Mouse (Mus musculus) testis, adult 2 months (tissue): ENCODE data around the gene Nrg4. TPM values are rescaled to one million over a fixed set of nuclear protein-coding genes. Genes with fewer than 3 reads are reported as not detected.
"Not testable (repeated sequence)": the region's sequence is repeated elsewhere in the genome, so short reads cannot be mapped to it uniquely, and the experiment has no call there.

ENCODE experiments used
- H3K27ac ChIP-seq: fragments of 200-500 bp; 2 replicates; pipeline ENCODE4 v1.5.1; 2012; ENCODE audit warnings: low read depth, low read length; ENCODE audit not compliant: control insufficient read depth, insufficient read depth
- H3K27me3 ChIP-seq: fragments of 200-500 bp; 2 replicates; pipeline ENCODE4 v1.6.1; 2012; ENCODE audit warnings: mild to moderate bottlenecking, low read length, moderate library complexity; ENCODE audit not compliant: control insufficient read depth, insufficient read depth
- H3K36me3 ChIP-seq: fragments of 200-500 bp; 2 replicates; pipeline ENCODE4 v1.6.1; 2012; ENCODE audit warnings: mild to moderate bottlenecking, low read length; ENCODE audit not compliant: control insufficient read depth, insufficient read depth
- H3K4me1 ChIP-seq: fragments of 200-500 bp; 2 replicates; pipeline ENCODE4 v1.6.1; 2012; ENCODE audit warnings: low read length; ENCODE audit not compliant: control insufficient read depth, insufficient read depth
- H3K4me3 ChIP-seq: fragments of 200-500 bp; 2 replicates; pipeline ENCODE4 v1.5.1; 2012; ENCODE audit warnings: low read depth, mild to moderate bottlenecking, low read length, moderate library complexity, mixed read lengths; ENCODE audit not compliant: control insufficient read depth
- CTCF ChIP-seq: fragments of 200-500 bp; IDR thresholded peaks from 2 replicates; pipeline ENCODE4 v1.5.1; 2012; ENCODE audit warnings: low read depth, mild to moderate bottlenecking, inconsistent platforms, low read length, moderate library complexity; ENCODE audit not compliant: control insufficient read depth, insufficient read depth, insufficient replicate concordance
- POLR2A ChIP-seq: fragments of 200-500 bp; IDR thresholded peaks from 2 replicates; pipeline ENCODE4 v1.6.1; 2012; ENCODE audit warnings: low read depth, mild to moderate bottlenecking, inconsistent platforms, low read length, moderate library complexity; ENCODE audit not compliant: control insufficient read depth
- polyA plus RNA-seq: library from polyadenylated mRNA; depleted of rRNA; stranded (reverse); fragments of >200 nt; gene quantifications from 2 replicates; pipeline ENCODE4 v1.2.3, GENCODE M21; 2012

The Nrg4 gene
- polyA plus RNA-seq, 1 experiment: 0.85 TPM

GRCm38 (mm10) chr9:55259741-55260140, 66.9 kb downstream of the Nrg4 start:
- no peaks in the 10 kb centered on the region for H3K27me3 ChIP-seq
- no peak overlapping the region for H3K27ac ChIP-seq
- no peak overlapping the region for H3K4me3 ChIP-seq
- H3K4me1 ChIP-seq: no peaks in the 10 kb centered on the region
- TF ChIP-seq CTCF (no peak), POLR2A (no peak)
- no peaks in the 10 kb centered on the region for H3K36me3 ChIP-seq

GRCm38 (mm10) chr9:55257105-55257504, 69.5 kb downstream of the Nrg4 start:
- TF ChIP-seq CTCF (no peak), POLR2A (no peak)
- no peaks in the 10 kb centered on the region for H3K36me3 ChIP-seq
- H3K4me1 ChIP-seq: no peaks in the 10 kb centered on the region
- no peak overlapping the region for H3K4me3 ChIP-seq
- H3K27ac ChIP-seq: no peak overlapping the region
- H3K27me3 ChIP-seq: no peaks in the 10 kb centered on the region

GRCm38 (mm10) chr9:55255604-55256003, 71.0 kb downstream of the Nrg4 start:
- Histone ChIP-seq H3K36me3 (no peaks in the 10 kb centered on the region), H3K4me3 (no peak overlapping the region), H3K4me1 (no peaks in the 10 kb centered on the region), H3K27ac (no peak overlapping the region), H3K27me3 (no peaks in the 10 kb centered on the region)
- TF ChIP-seq CTCF (no peak), POLR2A (no peak)

GRCm38 (mm10) chr9:55255056-55255455, 71.6 kb downstream of the Nrg4 start:
- TF ChIP-seq CTCF: no peak
- TF ChIP-seq POLR2A: no peak

DNA sequence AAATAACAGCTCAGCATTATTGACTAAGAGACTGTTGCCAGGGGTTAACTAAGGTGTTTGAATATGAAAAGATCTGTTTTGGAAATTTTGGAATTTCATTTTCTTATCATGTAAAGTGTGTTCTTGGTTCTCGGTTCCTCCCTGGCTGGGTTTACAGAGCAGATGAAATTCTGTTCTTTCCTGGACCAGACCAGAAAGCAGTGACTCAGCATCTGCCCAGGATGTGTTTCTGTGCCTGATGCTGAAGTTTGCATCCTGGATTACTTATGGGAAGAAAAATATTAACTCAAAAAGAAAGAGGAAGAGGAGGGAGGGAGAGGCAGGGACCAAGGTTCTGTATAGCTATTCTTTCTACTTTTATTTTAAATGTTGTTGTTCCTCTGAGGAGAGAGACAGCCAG, 72.8 kb downstream of the Nrg4 start:
- Histone ChIP-seq H3K4me1 (no peaks in the 10 kb centered on the region), H3K36me3 (no peaks in the 10 kb centered on the region), H3K27ac (no peak overlapping the region), H3K27me3 (no peaks in the 10 kb centered on the region), H3K4me3 (no peak overlapping the region)
- TF ChIP-seq CTCF: no peak
- no peak for TF ChIP-seq POLR2A

More at GRCm38 (mm10) chr9:55255056-55255455, 71.6 kb downstream of the Nrg4 start:
- Histone ChIP-seq H3K27ac (no peak overlapping the region), H3K4me1 (no peaks in the 10 kb centered on the region), H3K4me3 (no peak overlapping the region), H3K36me3 (no peaks in the 10 kb centered on the region), H3K27me3 (no peaks in the 10 kb centered on the region)

DNA sequence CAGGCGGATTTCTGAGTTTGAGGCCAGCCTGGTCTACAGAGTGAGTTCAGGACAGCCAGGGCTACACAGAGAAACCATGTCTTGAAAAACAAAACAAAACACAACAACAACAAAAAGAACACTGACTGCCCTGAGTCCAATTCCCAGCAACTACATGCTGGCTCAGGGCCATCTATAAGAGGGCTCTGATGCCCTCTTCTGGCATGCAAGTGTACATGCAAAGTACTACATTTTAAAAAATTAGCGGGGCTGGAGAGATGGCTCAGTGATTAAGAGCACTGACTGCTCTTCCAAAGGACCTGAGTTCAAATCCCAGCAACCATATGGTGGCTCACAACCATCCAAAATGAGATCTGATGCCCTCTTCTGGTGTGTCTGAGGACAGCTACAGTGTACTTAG, 74.5 kb downstream of the Nrg4 start:
- not testable (repeated sequence) for H3K4me3 ChIP-seq, H3K36me3 ChIP-seq, H3K4me1 ChIP-seq, H3K27ac ChIP-seq, H3K27me3 ChIP-seq

- Histone ChIP-seq H3K36me3 (no peaks in the 10 kb centered on the region), H3K27me3 (no peaks in the 10 kb centered on the region), H3K27ac (no peak overlapping the region), H3K4me1 (no peaks in the 10 kb centered on the region), H3K4me3 (no peak overlapping the region)
- TF ChIP-seq POLR2A (no peak), CTCF (no peak)
These were observed 75.9 kb downstream of the Nrg4 start for GRCm38 (mm10) chr9:55250595-55251247.

- no peak overlapping the region for H3K4me3 ChIP-seq
- H3K27ac ChIP-seq: no peak overlapping the region
- no peaks in the 10 kb centered on the region for H3K4me1 ChIP-seq
- TF ChIP-seq CTCF (no peak), POLR2A (no peak)
- H3K36me3 ChIP-seq: no peaks in the 10 kb centered on the region
- no peaks in the 10 kb centered on the region for H3K27me3 ChIP-seq
These were observed 78.2 kb downstream of the Nrg4 start for GRCm38 (mm10) chr9:55248465-55248864.
